Mouse (Mus musculus): Measurements from ENCODE around the gene Vmn1r217.

DNA sequence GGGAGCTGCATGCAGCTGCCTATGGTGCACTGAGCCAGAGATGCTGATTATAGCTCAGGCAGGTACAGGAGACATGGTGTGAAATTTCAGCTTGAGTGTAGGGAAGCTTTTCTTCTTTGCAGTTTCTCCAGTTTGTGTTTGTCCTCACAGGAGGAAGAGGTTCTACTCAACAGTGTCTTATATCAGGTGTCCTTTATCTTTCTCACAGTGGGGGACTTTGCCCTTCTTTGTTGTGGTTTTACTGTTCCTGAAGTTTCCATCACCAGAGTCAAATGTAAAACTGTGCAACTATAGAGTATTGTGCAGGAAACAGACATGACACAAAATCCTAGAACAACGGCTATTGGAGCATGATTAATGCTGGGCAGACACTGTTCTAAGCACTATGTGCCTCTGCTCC, 15.5 kb upstream of the Vmn1r217 start:
- no peak for TF ChIP-seq GATA1 (IDR thresholded peaks at IDR 0.05; ENCODE audit: borderline replicate concordance, low read length)
- TF ChIP-seq FLI1 (IDR thresholded peaks at IDR 0.05; ENCODE audit: low read length) = no peak

Data from megakaryocyte, embryonic 14.5 days (primary cell).